Mouse (Mus musculus) C2C12 (cell line): ENCODE measurements around the gene Col4a1.

ENCODE experiments used
- CEBPB ChIP-seq: IDR thresholded peaks from one replicate; pipeline ENCODE4 v1.6.1; 2011; ENCODE audit warnings: low read depth, mild to moderate bottlenecking, control low read depth, moderate library complexity
- CTCF ChIP-seq: IDR thresholded peaks from one replicate; pipeline ENCODE4 v1.5.1; 2011; ENCODE audit not compliant: control insufficient read depth, insufficient read depth, insufficient read length
- MAX ChIP-seq: IDR thresholded peaks from one replicate; pipeline ENCODE4 v1.6.1; 2011; ENCODE audit warnings: mild to moderate bottlenecking, control low read depth
- MYOD1 ChIP-seq: IDR thresholded peaks from one replicate; pipeline ENCODE4 v1.6.1; 2011; ENCODE audit warnings: low read depth; ENCODE audit not compliant: control insufficient read depth, insufficient read length
- MYOG ChIP-seq: IDR thresholded peaks from one replicate; pipeline ENCODE4 v1.6.1; 2011; ENCODE audit not compliant: control insufficient read depth, insufficient read length; ENCODE audit errors: extremely low read depth
- USF1 ChIP-seq: IDR thresholded peaks from one replicate; pipeline ENCODE4 v1.6.1; 2011; ENCODE audit warnings: low read depth, mild to moderate bottlenecking, control low read depth, moderate library complexity

DNA sequence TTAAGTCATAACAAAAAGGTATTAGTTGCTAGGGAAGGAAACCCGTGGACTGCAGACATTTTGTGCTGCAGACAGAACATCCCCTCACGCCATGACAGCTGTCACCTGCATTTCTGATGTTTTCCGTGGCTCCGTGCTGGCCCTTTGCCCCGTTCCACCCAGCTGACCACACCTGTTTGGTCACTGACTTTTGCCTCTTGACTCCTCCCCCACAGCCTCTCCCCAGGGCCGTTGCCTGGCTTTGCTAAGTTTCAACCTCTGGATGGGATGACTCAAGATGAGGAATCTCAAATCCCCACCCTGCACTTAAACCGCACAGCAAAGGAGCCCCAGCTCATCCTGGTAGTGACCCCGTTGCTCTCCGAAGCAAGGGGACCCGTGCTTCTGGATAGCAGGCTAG is 33.6 kb upstream of the Col4a1 start:
- TF ChIP-seq CTCF (no peak), MYOG (no peak), MYOD1 (peak; percentile 88), USF1 (no peak), MAX (no peak), CEBPB (no peak)
